Mouse (Mus musculus) cortical plate, adult 2 months (tissue): ENCODE results near the gene Ttc34.

Experiments used
- CTCF ChIP-seq: fragments of 200-500 bp; IDR thresholded peaks from 2 replicates; pipeline ENCODE4 v1.5.1; 2011; ENCODE audit warnings: mild to moderate bottlenecking, control low read depth, low read length; ENCODE audit not compliant: insufficient read depth; ENCODE audit errors: extremely low read depth
- POLR2A ChIP-seq: fragments of 200-500 bp; IDR thresholded peaks from 2 replicates; pipeline ENCODE4 v1.6.1; 2011; ENCODE audit warnings: mild to moderate bottlenecking, low read length, control low read depth; ENCODE audit not compliant: insufficient read depth; ENCODE audit errors: extremely low read depth

DNA sequence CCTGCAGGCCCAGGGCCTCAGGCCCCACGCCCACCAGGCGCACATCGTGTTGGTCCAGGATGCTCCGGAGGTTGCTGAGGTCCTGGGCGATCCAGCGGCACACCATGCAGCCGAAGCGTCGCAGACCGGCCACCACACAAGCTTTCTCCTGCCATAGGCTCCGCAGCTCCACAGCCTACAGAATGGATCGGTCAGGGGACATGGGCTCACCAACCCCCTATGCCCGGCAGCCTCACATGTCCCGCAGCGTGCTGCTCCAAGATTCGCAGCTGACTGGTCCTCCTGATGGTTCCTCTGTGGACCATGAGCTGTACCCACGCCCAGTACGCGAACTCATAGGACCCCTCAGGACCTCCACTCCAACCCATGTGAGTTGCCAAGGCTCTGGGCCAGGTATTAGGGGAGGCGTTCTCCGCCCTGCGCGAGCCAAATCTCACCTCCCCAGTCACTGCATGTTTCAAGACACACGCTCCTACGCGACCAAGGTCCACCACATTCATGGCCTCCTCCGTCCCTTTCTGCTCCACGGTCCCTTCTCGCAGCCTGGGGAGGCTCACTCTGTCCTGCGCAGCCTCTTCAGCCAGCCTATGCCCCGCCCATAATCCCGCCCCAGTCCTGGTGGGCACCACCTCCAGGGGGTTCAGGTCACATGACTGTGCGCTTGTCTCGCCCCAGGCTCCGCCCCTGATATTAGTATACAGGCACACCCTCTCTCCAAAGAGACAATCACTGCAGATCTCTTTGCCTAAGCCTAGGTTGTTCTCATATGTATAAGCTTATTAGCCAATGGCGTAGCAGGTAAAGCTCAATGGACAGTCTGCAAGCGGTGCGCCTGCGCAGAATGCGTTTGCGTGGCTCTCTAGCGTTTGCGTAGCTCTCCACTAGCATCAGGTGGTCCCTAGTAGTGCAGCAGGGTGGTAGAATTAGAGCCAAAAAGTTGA is 61.5 kb downstream of the Ttc34 start, which contains the start of gene Fam213b:
- TF ChIP-seq CTCF (no peak), POLR2A (peak; percentile 94)
